13 mouse cellular contexts compared by ENCODE assay signal in genomic region chr19:38778805-38779204, GRCm38 (mm10). TPM values are rescaled to one million over a fixed set of nuclear protein-coding genes. Genes with fewer than 3 reads are reported as not detected.
DNase-seq lines count a peak whose midpoint lies in the region; ATAC-seq and TF ChIP-seq lines count a peak whose summit lies in the region.
"Had no signal": no experiment of that assay in that cellular context is flagged by ENCODE, and none has a peak within 500 bp of the region (broad histone marks: within the 10 kb centered on the region; RNA-seq: fewer than 3 reads in every experiment).

No protein-coding gene starts in this region.

- H3K4me1 ChIP-seq in forebrain, postnatal 0 days (ENCODE audit: insufficient read depth) = no peaks in the 10 kb centered on the region
- no peaks in the 10 kb centered on the region for H3K4me1 ChIP-seq in forebrain, embryonic 11.5 days (replicated peaks; ENCODE audit: control insufficient read depth, insufficient read depth, low read length)
- H3K4me1 ChIP-seq: forebrain, embryonic 13.5 days; liver, embryonic 13.5 days; megakaryocyte, embryonic 14.5 days had no signal

- no peaks in the 10 kb centered on the region for H3K36me3 ChIP-seq in forebrain, postnatal 0 days (ENCODE audit: insufficient read depth)
- no peaks in the 10 kb centered on the region for H3K36me3 ChIP-seq in forebrain, embryonic 11.5 days (ENCODE audit: control insufficient read depth, insufficient read depth, low read length)
- H3K36me3 ChIP-seq: liver, embryonic 13.5 days had no signal

- H3K4me2 ChIP-seq in forebrain, postnatal 0 days (ENCODE audit: low read depth) = no peak overlapping the region
- H3K4me2 ChIP-seq in forebrain, embryonic 11.5 days (ENCODE audit: low read depth, low read length, severe bottlenecking) = no peak overlapping the region
- H3K4me2 ChIP-seq: forebrain, embryonic 13.5 days; liver, embryonic 13.5 days had no signal

- no peak for TF ChIP-seq CTCF in forebrain, postnatal 0 days (IDR thresholded peaks at IDR 0.05; ENCODE audit: low read depth)

- no peak overlapping the region for H3K27ac ChIP-seq in forebrain, postnatal 0 days (ENCODE audit: low read depth, low read length)
- no peak overlapping the region for H3K27ac ChIP-seq in forebrain, embryonic 11.5 days (ENCODE audit: low read depth, low read length)
- H3K27ac ChIP-seq: forebrain, embryonic 13.5 days; liver, embryonic 13.5 days had no signal

- DNase-seq in forebrain, postnatal 0 days = peak; percentile 26
- DNase-seq in forebrain, embryonic 11.5 days (ENCODE audit: low spot score) = no peak
- peak; percentile 10 for DNase-seq in lung, postnatal 10 days
- no peak for DNase-seq in lung, postnatal 14 days
- DNase-seq in gonadal fat pad, adult 2 months (ENCODE audit: low read depth) = peak; percentile 63
- DNase-seq in left cerebral cortex, postnatal 14 days (ENCODE audit: low spot score in 2 of 2) = peak; percentile 29 to 57
- DNase-seq in embryo, embryonic 10 days (ENCODE audit: low spot score) = no peak
- no peak for DNase-seq in kidney, postnatal 36 days
- DNase-seq: kidney, postnatal 4 days; liver, embryonic 13.5 days; thymus, postnatal 25 days had no signal

- H3K4me3 ChIP-seq in forebrain, postnatal 0 days (ENCODE audit: low read depth, low read length) = no peak overlapping the region
- H3K4me3 ChIP-seq in forebrain, embryonic 11.5 days (ENCODE audit: low read depth, low read length) = no peak overlapping the region
- H3K4me3 ChIP-seq: forebrain, embryonic 13.5 days; liver, embryonic 13.5 days; megakaryocyte, embryonic 14.5 days had no signal

- intact Hi-C loops in left cerebral cortex, postnatal 14 days (cut with DNase I) = loop anchor here (5.0 kb wide), 2 partner anchors 217 to 357 kb away; no protein-coding TSS in a partner anchor

- H3K9ac ChIP-seq in forebrain, postnatal 0 days = no peak overlapping the region
- no peak overlapping the region for H3K9ac ChIP-seq in forebrain, embryonic 11.5 days (ENCODE audit: low read length)
- H3K9ac ChIP-seq: forebrain, embryonic 13.5 days; liver, embryonic 13.5 days had no signal

- 41% methylated on average over 2 of the region's 2 CpGs for WGBS in forebrain, postnatal 0 days
- 89% methylated on average over 2 of the region's 2 CpGs for WGBS in forebrain, embryonic 11.5 days

- ATAC-seq in forebrain, postnatal 0 days = peak; percentile 43; the same call in 1 of the 2 replicates
- no peak for ATAC-seq in forebrain, embryonic 11.5 days (replicated peaks; ENCODE audit: low FRiP score)
- ATAC-seq: forebrain, embryonic 13.5 days had no signal

- H3K9me3 ChIP-seq in forebrain, postnatal 0 days (ENCODE audit: low read length) = no peaks in the 10 kb centered on the region
- H3K9me3 ChIP-seq in forebrain, embryonic 11.5 days (ENCODE audit: control insufficient read depth, low read length) = no peaks in the 10 kb centered on the region
- H3K9me3 ChIP-seq: forebrain, embryonic 13.5 days; liver, embryonic 13.5 days; megakaryocyte, embryonic 14.5 days had no signal

- H3K27me3 ChIP-seq in forebrain, postnatal 0 days (ENCODE audit: insufficient read depth, low read length) = no peaks in the 10 kb centered on the region
- H3K27me3 ChIP-seq in forebrain, embryonic 11.5 days (ENCODE audit: control insufficient read depth, insufficient read depth, low read length) = no peaks in the 10 kb centered on the region
- H3K27me3 ChIP-seq: forebrain, embryonic 13.5 days; liver, embryonic 13.5 days had no signal

RNA-seq across cellular contexts. Expression of gene Noc3l, which starts 40.2 kb away (rescaled TPM):
- total RNA-seq in forebrain, postnatal 0 days (2014; rRNA removed) = 11.8 and 12.0 TPM in 2 replicates
- 1.5 and 1.9 TPM in 2 replicates for polyA plus RNA-seq in forebrain, postnatal 0 days (2015; fragmentation: Nextera tagmentation; extraction: Ambion mirVana)
- polyA plus RNA-seq in forebrain, embryonic 11.5 days (2014; fragmentation: Nextera tagmentation; extraction: Ambion mirVana) = 11.9 and 13.5 TPM in 2 replicates
- 3.8 and 4.0 TPM in 2 replicates for polyA plus RNA-seq in gonadal fat pad, adult 2 months (2012; rRNA removed)
- 10 to 100 TPM; 12.0 to 12.1 TPM for total RNA-seq in left cerebral cortex, postnatal 14 days (2021)

RNA-seq across cellular contexts. Expression of gene Tbc1d12, which starts 57.6 kb away (rescaled TPM):
- 30.7 and 34.2 TPM in 2 replicates for total RNA-seq in forebrain, postnatal 0 days (2014; rRNA removed)
- polyA plus RNA-seq in forebrain, postnatal 0 days (2015; fragmentation: Nextera tagmentation; extraction: Ambion mirVana) = 5.2 and 5.5 TPM in 2 replicates
- polyA plus RNA-seq in forebrain, embryonic 11.5 days (2014; fragmentation: Nextera tagmentation; extraction: Ambion mirVana) = 3.2 and 4.0 TPM in 2 replicates
- 3.6 TPM in 2 replicates for polyA plus RNA-seq in gonadal fat pad, adult 2 months (2012; rRNA removed)
- 10 to 100 TPM; 11.2 to 12.4 TPM for total RNA-seq in left cerebral cortex, postnatal 14 days (2021)

Comparison
In these comparisons a context has a peak if more than half of its experiments do, and no peak if none do; other contexts are left out.
1. DNase-seq: peak in forebrain, postnatal 0 days (single experiment), lung, postnatal 10 days (single experiment), gonadal fat pad, adult 2 months (single experiment) and left cerebral cortex, postnatal 14 days (2 of 2); none in forebrain, embryonic 11.5 days (single experiment), lung, postnatal 14 days (single experiment), embryo, embryonic 10 days (single experiment) and kidney, postnatal 36 days (0 of 2).